Mouse (Mus musculus): ENCODE data around the gene Ryr3. TPM values are rescaled to one million over a fixed set of nuclear protein-coding genes. Genes with fewer than 3 reads are reported as not detected.

Gene Ryr3
- polyA plus RNA-seq, 1 experiment: not detected

GRCm38 (mm10) chr2:112819059-112819458 is 397.8 kb downstream of the Ryr3 start:
- Histone ChIP-seq H3K36me3 (replicated peaks; ENCODE audit: low read length) (no peaks in the 10 kb centered on the region), H3K9me3 (no peaks in the 10 kb centered on the region), H3K27me3 (replicated peaks) (no peaks in the 10 kb centered on the region)

GRCm38 (mm10) chr2:112816976-112817375 is 399.9 kb downstream of the Ryr3 start:
- H3K4me3 ChIP-seq (replicated peaks): no peak overlapping the region
- H3K36me3 ChIP-seq (replicated peaks; ENCODE audit: low read length): no peaks in the 10 kb centered on the region
- H3K9me3 ChIP-seq: no peaks in the 10 kb centered on the region
- TF ChIP-seq FLI1 (IDR thresholded peaks at IDR 0.05; ENCODE audit: low read length): no peak
- no peak for TF ChIP-seq GATA1 (IDR thresholded peaks at IDR 0.05; ENCODE audit: borderline replicate concordance, low read length)
- no peaks in the 10 kb centered on the region for H3K27me3 ChIP-seq (replicated peaks)
- H3K4me1 ChIP-seq: no peaks in the 10 kb centered on the region

More at GRCm38 (mm10) chr2:112819059-112819458, 397.8 kb downstream of the Ryr3 start:
- Histone ChIP-seq H3K4me1 (no peaks in the 10 kb centered on the region), H3K4me3 (replicated peaks) (no peak overlapping the region)
- TF ChIP-seq FLI1 (IDR thresholded peaks at IDR 0.05; ENCODE audit: low read length) (no peak), GATA1 (IDR thresholded peaks at IDR 0.05; ENCODE audit: borderline replicate concordance, low read length) (no peak)

- TF ChIP-seq FLI1 (IDR thresholded peaks at IDR 0.05; ENCODE audit: low read length) (no peak), GATA1 (IDR thresholded peaks at IDR 0.05; ENCODE audit: borderline replicate concordance, low read length) (no peak)
- H3K36me3 ChIP-seq (replicated peaks; ENCODE audit: low read length): no peaks in the 10 kb centered on the region
- H3K27me3 ChIP-seq (replicated peaks): no peaks in the 10 kb centered on the region
- H3K4me3 ChIP-seq (replicated peaks): no peak overlapping the region
- no peaks in the 10 kb centered on the region for H3K4me1 ChIP-seq
- no peaks in the 10 kb centered on the region for H3K9me3 ChIP-seq
These were observed 400.9 kb downstream of the Ryr3 start for GRCm38 (mm10) chr2:112815960-112816359.

GRCm38 (mm10) chr2:112812637-112813402 is 404.1 kb downstream of the Ryr3 start:
- TF ChIP-seq FLI1 (IDR thresholded peaks at IDR 0.05; ENCODE audit: low read length) (no peak), GATA1 (IDR thresholded peaks at IDR 0.05; ENCODE audit: borderline replicate concordance, low read length) (no peak)

DNA sequence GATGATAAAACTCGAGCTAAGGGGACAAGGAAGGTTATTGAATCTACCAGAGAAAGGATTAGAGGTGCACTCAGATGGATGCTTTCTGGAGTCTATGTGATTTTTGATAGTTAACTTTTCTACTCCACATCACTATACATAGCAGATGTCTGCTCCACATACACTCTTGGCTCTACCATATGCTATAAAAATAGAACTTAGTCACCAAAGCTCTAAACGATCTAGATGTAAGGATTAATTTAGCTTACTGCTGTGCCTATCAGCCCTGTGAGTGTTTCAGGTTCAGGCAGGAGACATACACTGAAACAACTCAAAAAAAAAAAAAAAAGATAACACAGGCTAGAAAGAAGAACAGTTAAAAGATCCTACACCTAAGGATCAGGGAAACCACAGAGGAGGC is 410.9 kb downstream of the Ryr3 start:
- Histone ChIP-seq H3K36me3 (replicated peaks; ENCODE audit: low read length) (no peaks in the 10 kb centered on the region), H3K4me1 (no peaks in the 10 kb centered on the region), H3K27me3 (replicated peaks) (peaks cover 2% of the 10 kb centered on the region), H3K9me3 (no peaks in the 10 kb centered on the region), H3K4me3 (replicated peaks) (no peak overlapping the region)
- TF ChIP-seq GATA1 (IDR thresholded peaks at IDR 0.05; ENCODE audit: borderline replicate concordance, low read length) (no peak), FLI1 (IDR thresholded peaks at IDR 0.05; ENCODE audit: low read length) (no peak)

More at GRCm38 (mm10) chr2:112812637-112813402, 404.1 kb downstream of the Ryr3 start:
- no peaks in the 10 kb centered on the region for H3K9me3 ChIP-seq
- H3K4me1 ChIP-seq: no peaks in the 10 kb centered on the region
- H3K36me3 ChIP-seq (replicated peaks; ENCODE audit: low read length): no peaks in the 10 kb centered on the region
- no peaks in the 10 kb centered on the region for H3K27me3 ChIP-seq (replicated peaks)
- H3K4me3 ChIP-seq (replicated peaks): no peak overlapping the region

- H3K36me3 ChIP-seq (replicated peaks; ENCODE audit: low read length): no peaks in the 10 kb centered on the region
- H3K4me3 ChIP-seq (replicated peaks): peak overlapping the region; percentile 76
- no peaks in the 10 kb centered on the region for H3K9me3 ChIP-seq
- H3K27me3 ChIP-seq (replicated peaks): peaks cover 2% of the 10 kb centered on the region
- peaks cover 7% of the 10 kb centered on the region for H3K4me1 ChIP-seq
- no peak for TF ChIP-seq FLI1 (IDR thresholded peaks at IDR 0.05; ENCODE audit: low read length)
- TF ChIP-seq GATA1 (IDR thresholded peaks at IDR 0.05; ENCODE audit: borderline replicate concordance, low read length): no peak
These were observed 416.9 kb downstream of the Ryr3 start for GRCm38 (mm10) chr2:112799995-112800353.

- peak overlapping the region; percentile 76 for H3K4me3 ChIP-seq (replicated peaks)
- H3K27me3 ChIP-seq (replicated peaks): peaks cover 1% of the 10 kb centered on the region
- TF ChIP-seq GATA1 (IDR thresholded peaks at IDR 0.05; ENCODE audit: borderline replicate concordance, low read length): no peak
- TF ChIP-seq FLI1 (IDR thresholded peaks at IDR 0.05; ENCODE audit: low read length): no peak
- no peaks in the 10 kb centered on the region for H3K36me3 ChIP-seq (replicated peaks; ENCODE audit: low read length)
- no peaks in the 10 kb centered on the region for H3K9me3 ChIP-seq
- peaks cover 7% of the 10 kb centered on the region for H3K4me1 ChIP-seq
These were observed 417.4 kb downstream of the Ryr3 start for GRCm38 (mm10) chr2:112799351-112799994.

- H3K9me3 ChIP-seq: no peaks in the 10 kb centered on the region
- H3K36me3 ChIP-seq (replicated peaks; ENCODE audit: low read length): no peaks in the 10 kb centered on the region
- H3K4me3 ChIP-seq (replicated peaks): no peak overlapping the region
- no peaks in the 10 kb centered on the region for H3K4me1 ChIP-seq
- TF ChIP-seq FLI1 (IDR thresholded peaks at IDR 0.05; ENCODE audit: low read length) (no peak), GATA1 (IDR thresholded peaks at IDR 0.05; ENCODE audit: borderline replicate concordance, low read length) (no peak)
- no peaks in the 10 kb centered on the region for H3K27me3 ChIP-seq (replicated peaks)
These were observed 435.3 kb downstream of the Ryr3 start for GRCm38 (mm10) chr2:112781631-112782030.

DNA sequence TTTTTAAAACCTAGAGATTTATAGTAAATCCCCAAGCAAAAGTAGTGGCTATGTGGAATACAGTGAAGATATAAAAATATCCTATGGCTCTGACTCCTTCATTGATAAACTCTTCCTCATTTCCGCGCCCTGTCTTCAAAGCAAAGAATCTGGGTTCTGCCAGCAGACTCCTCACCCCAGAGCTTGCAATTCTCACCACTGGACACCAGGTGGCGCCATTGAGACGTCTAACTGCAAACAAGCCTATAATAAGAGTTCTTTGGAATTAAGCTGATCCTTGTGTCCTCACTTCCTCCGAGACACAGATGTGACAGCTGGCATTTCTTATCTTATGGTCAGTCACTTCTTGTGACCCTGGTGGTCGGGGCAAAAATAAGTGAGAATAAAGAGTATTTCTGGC is 442.1 kb downstream of the Ryr3 start:
- no peaks in the 10 kb centered on the region for H3K36me3 ChIP-seq (replicated peaks; ENCODE audit: low read length)
- peaks cover 3% of the 10 kb centered on the region for H3K27me3 ChIP-seq (replicated peaks)
- no peak overlapping the region for H3K4me3 ChIP-seq (replicated peaks)
- no peaks in the 10 kb centered on the region for H3K9me3 ChIP-seq
- TF ChIP-seq FLI1 (IDR thresholded peaks at IDR 0.05; ENCODE audit: low read length) (no peak), GATA1 (IDR thresholded peaks at IDR 0.05; ENCODE audit: borderline replicate concordance, low read length) (no peak)
- H3K4me1 ChIP-seq: no peaks in the 10 kb centered on the region

DNA sequence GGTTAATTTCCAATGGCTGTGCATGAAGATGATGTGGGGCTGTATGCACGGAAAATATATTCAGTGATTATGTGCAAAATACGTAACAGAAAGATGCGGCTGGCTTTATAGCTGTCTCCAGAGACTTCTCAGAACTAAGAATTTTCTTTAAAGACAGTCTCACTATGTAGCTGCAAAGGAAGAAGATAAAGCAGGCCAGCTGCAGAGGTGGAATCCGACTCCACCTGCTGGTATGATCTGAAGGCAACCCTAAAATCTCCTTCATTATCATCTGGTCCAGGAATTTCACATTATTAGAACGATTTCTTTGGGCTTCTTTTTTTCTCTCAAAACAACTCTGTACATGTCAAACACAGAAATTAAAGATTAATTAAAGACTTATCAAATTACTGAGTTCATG is 449.2 kb downstream of the Ryr3 start:
- Histone ChIP-seq H3K9me3 (no peaks in the 10 kb centered on the region), H3K4me1 (peaks cover 9% of the 10 kb centered on the region), H3K4me3 (replicated peaks) (no peak overlapping the region), H3K36me3 (replicated peaks; ENCODE audit: low read length) (no peaks in the 10 kb centered on the region), H3K27me3 (replicated peaks) (no peaks in the 10 kb centered on the region)
- TF ChIP-seq GATA1 (IDR thresholded peaks at IDR 0.05; ENCODE audit: borderline replicate concordance, low read length) (no peak), FLI1 (IDR thresholded peaks at IDR 0.05; ENCODE audit: low read length) (no peak)

All from megakaryocyte, embryonic 14.5 days (primary cell).